Mouse (Mus musculus) neural tube, embryonic 14.5 days (tissue): ENCODE results near the gene Mrs2. TPM values are rescaled to one million over a fixed set of nuclear protein-coding genes. Genes with fewer than 3 reads are reported as not detected.

ENCODE experiments used
- ATAC-seq: fragments of 200-750 bp; cut with Nextera tagmentation; 2 replicates; pipeline ENCODE4 v1.8.0; 2017; ENCODE audit warnings: low read depth, mild to moderate bottlenecking, moderate TSS enrichment, moderate library complexity
- H3K27ac ChIP-seq: fragments of 300-500 bp; sonication (generic); 2 replicates; pipeline ENCODE4 v1.5.1; 2014; ENCODE audit warnings: low read depth, mild to moderate bottlenecking, control low read depth, low read length, moderate library complexity, mixed read lengths
- H3K27me3 ChIP-seq: fragments of 300-500 bp; sonication (generic); 2 replicates; pipeline ENCODE4 v1.6.1; 2014; ENCODE audit warnings: low read length; ENCODE audit not compliant: control insufficient read depth, insufficient read depth
- H3K36me3 ChIP-seq: fragments of 300-500 bp; sonication (generic); 2 replicates; pipeline ENCODE4 v1.6.1; 2014; ENCODE audit warnings: low read length, mixed read lengths; ENCODE audit not compliant: control insufficient read depth, insufficient read depth
- H3K4me1 ChIP-seq: fragments of 300-500 bp; sonication (generic); 2 replicates; pipeline ENCODE4 v1.6.1; 2014; ENCODE audit warnings: low read length; ENCODE audit not compliant: control insufficient read depth, insufficient read depth
- H3K4me2 ChIP-seq: fragments of 300-500 bp; sonication (generic); 2 replicates; pipeline ENCODE4 v1.6.1; 2014; ENCODE audit warnings: mild to moderate bottlenecking, low read depth, low read length, control low read depth
- H3K4me3 ChIP-seq: fragments of 300-500 bp; sonication (generic); 2 replicates; pipeline ENCODE4 v1.5.1; 2014; ENCODE audit warnings: low read depth, low read length, control low read depth, mixed read lengths
- H3K9ac ChIP-seq: fragments of 300-500 bp; sonication (generic); replicated peaks from 2 replicates; pipeline ENCODE4 v1.6.1; 2014; ENCODE audit warnings: low read depth, mild to moderate bottlenecking, control low read depth, low read length, mixed read lengths
- H3K9me3 ChIP-seq: fragments of 300-500 bp; sonication (generic); 2 replicates; pipeline ENCODE4 v1.6.1; 2016; ENCODE audit warnings: low read length; ENCODE audit not compliant: control insufficient read depth
- WGBS: fragments of 180-500 bp; shearing (Covaris S2); extraction: QIAGEN DNeasy Blood & Tissue Kit; methylation state at CpG from one replicate; pipeline ENCODE4 v1.1.7; 2014; 5-methylcytosine and 5-hydroxymethylcytosine counted together
- polyA plus RNA-seq: library from polyadenylated mRNA; unstranded; fragments of >200 nt; fragmentation: Nextera tagmentation; extraction: Ambion mirVana; gene quantifications from 2 replicates; pipeline ENCODE4 v1.2.1, GENCODE M21; 2014

The Mrs2 gene
- polyA plus RNA-seq, 1 experiment from 2014 or later: 25.9 TPM

- H3K9me3 ChIP-seq: no peaks in the 10 kb centered on the region
- no peak overlapping the region for H3K9ac ChIP-seq
- no peak for ATAC-seq
- H3K36me3 ChIP-seq: no peaks in the 10 kb centered on the region
- no peaks in the 10 kb centered on the region for H3K27me3 ChIP-seq
- H3K27ac ChIP-seq: no peak overlapping the region
- H3K4me1 ChIP-seq: no peaks in the 10 kb centered on the region
- H3K4me2 ChIP-seq: no peak overlapping the region
- H3K4me3 ChIP-seq: no peak overlapping the region
- 80% methylated on average over 6 of the region's 6 CpGs for WGBS
These were observed 6.4 kb upstream of the Mrs2 start for GRCm38 (mm10) chr13:25026409-25027113.

DNA sequence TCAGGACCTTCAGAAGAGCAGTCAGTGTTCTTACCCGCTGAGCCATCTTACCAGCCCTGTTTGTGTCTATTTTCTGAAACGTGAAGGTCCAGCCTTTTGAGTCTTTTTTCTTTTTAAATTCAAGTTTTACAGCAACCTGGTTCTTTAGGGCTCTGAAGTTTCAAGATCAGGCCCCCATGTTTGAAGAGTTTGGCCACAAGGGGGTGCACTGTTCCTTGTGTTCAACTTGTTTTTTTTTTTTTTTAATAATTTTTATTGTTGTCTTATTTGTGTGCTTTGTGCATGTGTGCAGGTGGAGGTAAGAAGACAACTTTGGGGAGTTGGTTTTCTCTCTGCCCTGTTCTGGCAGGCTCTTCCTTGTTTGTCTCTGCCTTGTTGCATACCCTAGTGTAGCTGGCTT is 4.5 kb upstream of the Mrs2 start:
- Histone ChIP-seq H3K9ac (no peak overlapping the region), H3K4me3 (no peak overlapping the region), H3K9me3 (no peaks in the 10 kb centered on the region), H3K36me3 (no peaks in the 10 kb centered on the region), H3K27ac (no peak overlapping the region), H3K27me3 (no peaks in the 10 kb centered on the region), H3K4me2 (no peak overlapping the region), H3K4me1 (no peaks in the 10 kb centered on the region; the same call in 1 of the 2 replicates)
- WGBS: 24% methylated on average over 2 of the region's 2 CpGs
- no peak for ATAC-seq

DNA sequence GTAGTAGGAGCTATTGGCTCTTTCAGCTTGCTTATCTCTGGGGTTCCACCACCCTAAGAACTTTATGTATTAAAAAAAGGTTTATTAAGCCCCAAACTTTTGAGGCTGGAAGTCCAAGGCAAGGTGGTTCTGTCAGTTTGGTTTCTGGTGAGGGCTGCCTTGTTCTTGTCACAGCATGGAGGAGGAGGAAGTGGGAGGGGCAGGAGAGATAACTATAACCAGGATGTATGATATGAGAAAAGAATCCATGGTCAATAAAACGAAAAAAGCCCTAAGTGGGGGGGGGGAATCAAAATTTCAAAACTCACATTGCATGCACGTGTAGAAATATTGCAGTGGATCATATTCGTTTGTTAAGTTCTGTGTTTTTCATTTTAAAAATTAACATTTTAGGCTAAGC is 3.0 kb upstream of the Mrs2 start:
- Histone ChIP-seq H3K27ac (no peak overlapping the region), H3K9me3 (no peaks in the 10 kb centered on the region), H3K27me3 (no peaks in the 10 kb centered on the region), H3K4me2 (no peak overlapping the region), H3K4me1 (peaks cover 9% of the 10 kb centered on the region), H3K9ac (no peak overlapping the region), H3K36me3 (no peaks in the 10 kb centered on the region), H3K4me3 (no peak overlapping the region)
- ATAC-seq: no peak
- 85% methylated on average over 3 of the region's 3 CpGs for WGBS

DNA sequence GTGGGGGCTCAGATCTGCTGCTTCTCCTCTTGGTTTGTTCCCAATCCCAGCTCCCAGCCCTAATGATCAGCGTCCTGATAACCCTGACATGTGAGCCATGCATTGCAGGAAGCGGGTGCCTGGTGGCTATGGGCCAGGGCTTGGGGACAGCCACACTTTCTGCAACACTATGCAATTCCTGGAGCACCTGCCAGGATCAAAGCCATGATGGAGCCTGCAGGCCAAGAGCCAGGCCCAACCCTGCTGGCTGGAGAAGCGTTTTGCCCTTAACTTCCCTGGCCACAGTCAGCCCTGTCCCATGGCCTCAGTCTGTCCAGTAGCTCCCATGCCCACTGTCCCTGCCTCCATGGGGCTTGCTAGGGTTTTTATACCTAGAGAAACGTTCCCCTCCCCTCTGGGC is 2.2 kb upstream of the Mrs2 start:
- Histone ChIP-seq H3K9ac (no peak overlapping the region), H3K27me3 (no peaks in the 10 kb centered on the region), H3K36me3 (no peaks in the 10 kb centered on the region), H3K4me2 (no peak overlapping the region), H3K27ac (no peak overlapping the region), H3K4me3 (no peak overlapping the region), H3K9me3 (no peaks in the 10 kb centered on the region), H3K4me1 (peaks cover 9% of the 10 kb centered on the region)
- 77% methylated on average over 4 of the region's 4 CpGs for WGBS
- no peak for ATAC-seq

DNA sequence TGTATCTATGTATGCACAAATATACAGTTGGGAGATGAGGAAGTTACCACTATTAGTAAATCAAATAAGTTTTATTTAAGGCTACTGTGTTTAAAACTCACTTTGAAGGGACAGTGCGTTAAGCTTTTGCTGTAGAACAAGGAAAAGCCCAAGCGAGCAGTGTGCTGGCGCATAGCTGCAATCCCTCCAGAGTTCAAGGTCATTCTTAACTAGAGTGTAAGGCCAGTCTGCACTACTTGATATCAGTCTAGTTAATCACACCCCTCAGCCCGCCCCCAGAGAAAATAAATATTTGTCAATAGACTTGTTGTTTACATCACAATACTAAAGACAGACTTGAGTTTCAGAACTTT is 337 bp upstream of the Mrs2 start:
- 62% methylated on average over 4 of the region's 4 CpGs for WGBS
- Histone ChIP-seq H3K4me1 (peaks cover 9% of the 10 kb centered on the region), H3K9ac (peak overlapping the region; percentile 83; the same call in 1 of the 2 replicates), H3K9me3 (no peaks in the 10 kb centered on the region), H3K36me3 (no peaks in the 10 kb centered on the region), H3K4me3 (peak overlapping the region; percentile 83), H3K27ac (peak overlapping the region; percentile 70), H3K27me3 (no peaks in the 10 kb centered on the region), H3K4me2 (peak overlapping the region; percentile 68)
- ATAC-seq: peak; percentile 42; the same call in 1 of the 2 replicates

- Histone ChIP-seq H3K4me3 (no peak overlapping the region), H3K9me3 (no peaks in the 10 kb centered on the region), H3K4me1 (peaks cover 9% of the 10 kb centered on the region), H3K4me2 (0 out of 2 replicates have a peak overlapping the region, but pooled peaks have one; percentile 68), H3K27me3 (no peaks in the 10 kb centered on the region), H3K27ac (no peak overlapping the region), H3K36me3 (no peaks in the 10 kb centered on the region), H3K9ac (no peak overlapping the region)
- 94% methylated on average over 9 of the region's 9 CpGs for WGBS
- ATAC-seq: no peak
These were observed 1.9 kb downstream of the Mrs2 start for GRCm38 (mm10) chr13:25018316-25018715.

DNA sequence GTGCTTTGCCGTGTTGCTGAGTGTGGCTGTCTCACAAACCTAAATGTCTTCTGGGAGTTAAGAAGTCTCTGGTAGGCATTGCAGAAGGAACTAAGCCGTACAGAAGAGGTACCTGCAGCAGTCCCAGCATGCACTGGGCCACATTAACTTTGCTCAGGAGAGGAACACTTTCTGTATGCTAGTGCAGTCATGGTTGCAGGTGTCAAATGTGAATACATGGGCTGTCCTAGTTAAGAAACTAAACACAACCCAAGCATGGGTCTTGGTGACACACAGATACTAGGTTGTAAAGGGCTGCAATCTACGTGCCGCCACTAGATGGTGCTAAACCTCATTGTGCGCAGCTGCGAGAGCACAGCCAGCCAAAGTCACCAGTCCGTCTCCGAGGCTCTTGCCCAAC is 13.1 kb downstream of the Mrs2 start:
- no peak overlapping the region for H3K4me2 ChIP-seq
- no peaks in the 10 kb centered on the region for H3K9me3 ChIP-seq
- 81% methylated on average over 6 of the region's 8 CpGs for WGBS
- no peak overlapping the region for H3K9ac ChIP-seq
- H3K27ac ChIP-seq: no peak overlapping the region
- H3K4me1 ChIP-seq: no peaks in the 10 kb centered on the region
- 0 out of 2 replicates have a peak, but pooled peaks cover 8% of the 10 kb centered on the region for H3K36me3 ChIP-seq
- H3K27me3 ChIP-seq: no peaks in the 10 kb centered on the region
- no peak overlapping the region for H3K4me3 ChIP-seq
- peak; percentile 46; the same call in 1 of the 2 replicates for ATAC-seq

- H3K9me3 ChIP-seq: no peaks in the 10 kb centered on the region
- no peak overlapping the region for H3K27ac ChIP-seq
- H3K27me3 ChIP-seq: no peaks in the 10 kb centered on the region
- no peak overlapping the region for H3K4me3 ChIP-seq
- H3K4me2 ChIP-seq: no peak overlapping the region
- no peak for ATAC-seq
- H3K9ac ChIP-seq: no peak overlapping the region
- no peaks in the 10 kb centered on the region for H3K4me1 ChIP-seq
- peaks cover 36% of the 10 kb centered on the region for H3K36me3 ChIP-seq
These were observed 17.2 kb downstream of the Mrs2 start for GRCm38 (mm10) chr13:25002965-25003364.

- Histone ChIP-seq H3K4me2 (no peak overlapping the region), H3K9ac (no peak overlapping the region), H3K27ac (no peak overlapping the region), H3K4me3 (no peak overlapping the region), H3K4me1 (no peaks in the 10 kb centered on the region), H3K36me3 (peaks cover 62% of the 10 kb centered on the region), H3K27me3 (no peaks in the 10 kb centered on the region), H3K9me3 (no peaks in the 10 kb centered on the region)
- WGBS: 87% methylated on average over 2 of the region's 2 CpGs
- no peak for ATAC-seq
These were observed 20.6 kb downstream of the Mrs2 start for GRCm38 (mm10) chr13:24999538-24999937.
